Mouse (Mus musculus) midbrain, postnatal 0 days (tissue): ENCODE results near the gene Trim6. TPM values are rescaled to one million over a fixed set of nuclear protein-coding genes. Genes with fewer than 3 reads are reported as not detected.
A peak's percentile ranks its signal among the peaks of the same experiment; 100 is the strongest.

Source experiments
- ATAC-seq: fragments of 200-750 bp; cut with Nextera tagmentation; 2 replicates; pipeline ENCODE4 v1.8.0; 2017; ENCODE audit warnings: moderate number of reproducible peaks, mild to moderate bottlenecking, moderate TSS enrichment, moderate library complexity; ENCODE audit not compliant: low FRiP score
- DNase-seq: peaks from one replicate; pipeline ENCODE4 v3.0.0-alpha.2; 2015; ENCODE audit warnings: low spot score
- H3K27ac ChIP-seq: fragments of 300-500 bp; sonication (generic); 2 replicates; pipeline ENCODE4 v1.5.1; 2014; ENCODE audit warnings: low read depth, mild to moderate bottlenecking, low read length, mixed read lengths
- H3K27me3 ChIP-seq: fragments of 300-500 bp; sonication (generic); 2 replicates; pipeline ENCODE4 v1.6.1; 2014; ENCODE audit warnings: low read length, control low read depth, mixed read lengths; ENCODE audit not compliant: insufficient read depth
- H3K36me3 ChIP-seq: fragments of 300-500 bp; sonication (generic); 2 replicates; pipeline ENCODE4 v1.6.1; 2014; ENCODE audit warnings: low read length, control low read depth, mixed read lengths; ENCODE audit not compliant: insufficient read depth
- H3K4me1 ChIP-seq: fragments of 300-500 bp; sonication (generic); 2 replicates; pipeline ENCODE4 v1.6.1; 2014; ENCODE audit warnings: mild to moderate bottlenecking, control low read depth, antibody characterized with exemption, low read length, mixed read lengths; ENCODE audit not compliant: insufficient read depth
- H3K4me2 ChIP-seq: fragments of 300-500 bp; sonication (generic); 2 replicates; pipeline ENCODE4 v1.6.1; 2014; ENCODE audit warnings: low read depth, mild to moderate bottlenecking, low read length, mixed read lengths; ENCODE audit not compliant: poor library complexity, severe bottlenecking
- H3K4me3 ChIP-seq: fragments of 300-500 bp; sonication (generic); 2 replicates; pipeline ENCODE4 v1.5.1; 2014; ENCODE audit warnings: low read depth, mild to moderate bottlenecking, low read length, moderate library complexity
- H3K9ac ChIP-seq: fragments of 300-500 bp; sonication (generic); replicated peaks from 2 replicates; pipeline ENCODE4 v1.6.1; 2014; ENCODE audit warnings: mild to moderate bottlenecking, low read length, moderate library complexity, mixed read lengths; ENCODE audit not compliant: poor library complexity, severe bottlenecking
- H3K9me3 ChIP-seq: fragments of 300-500 bp; sonication (generic); 2 replicates; pipeline ENCODE4 v1.6.1; 2016; ENCODE audit warnings: low read length, control low read depth
- CTCF ChIP-seq: IDR thresholded peaks from 2 replicates; pipeline ENCODE4 v1.5.1; 2016; ENCODE audit warnings: antibody characterized with exemption, mild to moderate bottlenecking
- WGBS: fragments of 180-500 bp; shearing (Covaris S2); extraction: QIAGEN DNeasy Blood & Tissue Kit; methylation state at CpG from one replicate; pipeline ENCODE4 v1.1.7; 2014; 5-methylcytosine and 5-hydroxymethylcytosine counted together
- polyA plus RNA-seq: library from polyadenylated mRNA; unstranded; fragments of >200 nt; fragmentation: Nextera tagmentation; extraction: Ambion mirVana; gene quantifications from 2 replicates; pipeline ENCODE4 v1.2.1, GENCODE M21; 2015
- total RNA-seq: library from RNA; depleted of rRNA; stranded (reverse); fragments of >200 nt; gene quantifications from 2 replicates; pipeline ENCODE4 v1.2.3, GENCODE M21; 2014; rRNA removed

The Trim6 gene
- total RNA-seq (0.11 and 0.33 TPM in 2 replicates), polyA plus RNA-seq (0.49 and 0.75 TPM in 2 replicates)

- no peak within 1 kb of the TSS for H3K27ac ChIP-seq
- H3K4me1 ChIP-seq = no peaks in the 10 kb centered on the region
- H3K27me3 ChIP-seq = peaks cover 7% of the 10 kb centered on the region; the same call in 1 of the 2 replicates
- ATAC-seq (no peak), DNase-seq (peak; percentile 24)
- H3K9ac ChIP-seq = no peak within 1 kb of the TSS
- 5% methylated on average over 37 of the region's 37 CpGs for WGBS
- H3K4me2 ChIP-seq = peak within 1 kb of the TSS; percentile 46
- TF ChIP-seq CTCF = no peak
- H3K36me3 ChIP-seq = no peaks in the 10 kb centered on the region
- H3K4me3 ChIP-seq = peak within 1 kb of the TSS; percentile 26
- H3K9me3 ChIP-seq = no peaks in the 10 kb centered on the region
These were observed at the start of gene Trim6 for GRCm38 (mm10) chr7:104218701-104219569. Trim6 (plus strand) TSS chr7:104218793.

GRCm38 (mm10) chr7:104169634-104170204, 48.9 kb upstream of the Trim6 start:
- DNase-seq (no peak), ATAC-seq (no peak)
- no peaks in the 10 kb centered on the region for H3K36me3 ChIP-seq
- no peaks in the 10 kb centered on the region for H3K9me3 ChIP-seq
- H3K4me2 ChIP-seq = no peak overlapping the region
- 77% methylated on average over 6 of the region's 6 CpGs for WGBS
- no peak overlapping the region for H3K27ac ChIP-seq
- H3K9ac ChIP-seq = no peak overlapping the region
- no peaks in the 10 kb centered on the region for H3K27me3 ChIP-seq
- no peaks in the 10 kb centered on the region for H3K4me1 ChIP-seq
- TF ChIP-seq CTCF = no peak
- H3K4me3 ChIP-seq = no peak overlapping the region

- Histone ChIP-seq H3K9ac (no peak overlapping the region), H3K9me3 (no peaks in the 10 kb centered on the region), H3K27ac (no peak overlapping the region), H3K36me3 (no peaks in the 10 kb centered on the region), H3K27me3 (no peaks in the 10 kb centered on the region), H3K4me2 (no peak overlapping the region), H3K4me1 (no peaks in the 10 kb centered on the region), H3K4me3 (no peak overlapping the region)
- TF ChIP-seq CTCF = no peak
- ATAC-seq (no peak), DNase-seq (no peak)
- WGBS = 26% methylated on average over 1 of the region's 1 CpGs
These were observed 43.5 kb upstream of the Trim6 start for GRCm38 (mm10) chr7:104175085-104175484.

GRCm38 (mm10) chr7:104178422-104179054, 40.1 kb upstream of the Trim6 start:
- 62% methylated on average over 5 of the region's 5 CpGs for WGBS
- ATAC-seq = no peak
- DNase-seq = peak; percentile 6

GRCm38 (mm10) chr7:104179074-104179473, 39.5 kb upstream of the Trim6 start:
- no peak overlapping the region for H3K4me3 ChIP-seq
- H3K27me3 ChIP-seq = no peaks in the 10 kb centered on the region
- 63% methylated on average over 1 of the region's 1 CpGs for WGBS
- H3K27ac ChIP-seq = no peak overlapping the region
- no peaks in the 10 kb centered on the region for H3K36me3 ChIP-seq
- DNase-seq (no peak), ATAC-seq (no peak)
- H3K4me2 ChIP-seq = no peak overlapping the region
- no peak overlapping the region for H3K9ac ChIP-seq
- H3K4me1 ChIP-seq = no peaks in the 10 kb centered on the region
- no peak for TF ChIP-seq CTCF
- no peaks in the 10 kb centered on the region for H3K9me3 ChIP-seq

More at GRCm38 (mm10) chr7:104178422-104179054, 40.1 kb upstream of the Trim6 start:
- no peak for TF ChIP-seq CTCF
- H3K27me3 ChIP-seq = no peaks in the 10 kb centered on the region
- no peaks in the 10 kb centered on the region for H3K36me3 ChIP-seq
- no peaks in the 10 kb centered on the region for H3K9me3 ChIP-seq
- no peak overlapping the region for H3K4me3 ChIP-seq
- H3K4me1 ChIP-seq = no peaks in the 10 kb centered on the region
- no peak overlapping the region for H3K9ac ChIP-seq
- H3K27ac ChIP-seq = no peak overlapping the region
- H3K4me2 ChIP-seq = no peak overlapping the region

GRCm38 (mm10) chr7:104183292-104183691, 35.3 kb upstream of the Trim6 start, which contains the start of gene Olfr648:
Olfr648 (minus strand) TSS chr7:104183392.
- Histone ChIP-seq H3K27ac (no peak within 1 kb of the TSS), H3K9ac (no peak within 1 kb of the TSS), H3K4me2 (no peak within 1 kb of the TSS), H3K27me3 (no peaks in the 10 kb centered on the region), H3K4me1 (no peaks in the 10 kb centered on the region), H3K4me3 (no peak within 1 kb of the TSS), H3K9me3 (no peaks in the 10 kb centered on the region), H3K36me3 (no peaks in the 10 kb centered on the region)
- ATAC-seq = no peak
- no peak for TF ChIP-seq CTCF
- no peak for DNase-seq
- 97% methylated on average over 2 of the region's 2 CpGs for WGBS
